Mouse (Mus musculus) layer of hippocampus, adult 8-10 months (tissue): Measurements from ENCODE around the gene Gfm1. TPM values are rescaled to one million over a fixed set of nuclear protein-coding genes. Genes with fewer than 3 reads are reported as not detected.
A peak's percentile ranks its signal among the peaks of the same experiment; 100 is the strongest.

Experiments used
- DNase-seq, 2 experiments: peaks; one replicate each; pipeline ENCODE4 v3.0.0; 2022; ENCODE audit warnings: low spot score in 2 of 2
- total RNA-seq, 4 experiments: library from RNA; stranded (reverse); gene quantifications; 2 replicates each; pipeline ENCODE4 v1.2.4; 2022

Gene Gfm1
- 10 to 100 TPM; 48.5 to 53.2 (median 50.1) TPM for total RNA-seq

DNA sequence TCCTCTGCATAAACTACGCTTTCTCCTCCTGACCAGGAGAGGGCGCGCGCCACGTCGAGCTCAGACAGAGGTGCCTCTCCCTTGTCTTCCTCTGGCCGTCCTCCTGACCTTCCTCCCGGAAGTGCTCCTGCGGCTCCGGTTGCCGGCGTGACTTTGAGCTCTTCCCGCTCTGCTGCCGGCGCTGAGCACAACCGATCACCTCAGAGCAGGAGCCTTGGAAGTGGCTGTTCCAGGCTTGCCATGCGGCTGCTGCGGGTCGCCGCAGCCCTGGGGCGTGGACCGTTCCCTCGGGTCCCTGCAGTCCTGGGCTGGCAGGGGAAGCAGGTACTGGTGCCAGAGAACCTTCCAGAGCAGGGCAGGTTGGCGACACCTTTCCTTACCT lies at the start of gene Gfm1:
Gfm1 (plus strand) TSS at position 98 of the 382 bp plus-strand sequence.
- DNase-seq: peak; percentile 85 to 86

DNA sequence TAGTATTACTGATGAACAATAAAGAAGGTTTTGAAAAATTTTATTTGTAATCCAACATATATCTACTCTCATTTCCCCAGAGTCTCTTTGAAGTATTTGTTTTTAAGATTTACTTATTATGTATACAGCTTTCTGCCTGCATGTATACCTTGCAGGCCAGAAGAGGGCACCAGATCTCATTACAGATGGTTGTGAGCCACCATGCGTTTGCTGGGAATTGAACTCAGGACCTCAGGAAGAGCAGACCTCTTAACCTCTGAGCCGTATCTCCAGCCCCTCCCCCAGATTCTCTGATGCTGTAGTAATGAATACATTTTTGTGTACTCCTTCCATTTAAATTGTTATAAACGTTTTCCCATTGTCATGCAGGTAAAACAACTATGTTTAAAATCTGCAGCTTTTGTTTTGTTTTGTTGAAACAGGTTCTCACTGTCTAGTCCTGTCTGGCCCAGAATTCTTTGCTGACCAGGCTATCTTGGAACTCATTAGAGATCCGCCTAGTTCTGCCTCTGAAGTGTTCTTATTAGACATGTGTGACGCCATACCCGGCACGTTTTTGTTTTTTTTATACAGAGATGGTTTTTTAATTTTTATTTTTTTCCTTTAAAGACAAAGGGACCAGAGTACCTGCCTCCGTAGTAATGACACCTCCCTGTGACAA lies 428 bp upstream of the Gfm1 start:
- DNase-seq: no peak

DNA sequence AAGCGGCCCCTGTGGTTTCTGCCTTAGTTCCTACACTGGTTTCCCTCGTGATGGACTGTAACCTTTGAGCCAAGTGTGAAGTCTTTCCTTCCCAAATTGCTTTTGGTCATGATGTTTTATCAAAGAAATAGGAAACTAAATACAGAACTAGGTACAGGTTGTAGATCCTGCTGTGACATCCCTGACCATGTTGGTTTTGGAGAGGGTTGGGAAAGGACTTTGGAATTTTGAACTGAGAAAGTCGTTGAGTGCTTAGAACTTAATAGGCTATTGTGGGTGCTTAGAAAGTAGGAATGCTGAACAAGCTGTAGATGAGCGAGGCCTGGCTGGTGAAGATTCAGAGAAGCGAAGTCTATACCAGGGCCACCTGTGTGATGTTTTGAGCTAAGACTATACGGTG lies 4.1 kb downstream of the Gfm1 start:
- no peak for DNase-seq

DNA sequence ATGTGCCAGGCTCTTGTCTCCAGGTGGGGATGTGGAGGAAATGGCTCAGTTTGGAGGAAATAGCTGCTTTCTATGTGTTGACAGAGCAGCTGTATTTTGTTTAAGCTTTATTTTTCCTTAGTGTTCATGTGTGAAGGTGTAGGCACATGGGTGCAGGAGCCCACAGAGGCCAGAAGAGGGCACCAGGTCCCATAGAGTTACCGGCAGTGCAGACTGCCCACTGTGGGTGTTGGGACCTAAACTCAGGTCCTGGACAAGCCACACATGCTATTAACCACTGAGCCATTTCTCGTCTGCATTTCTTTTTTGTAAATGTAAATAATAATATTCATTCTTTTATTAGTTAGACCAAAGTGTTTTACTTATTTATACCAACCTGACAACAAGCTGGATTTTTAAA lies 17.2 kb downstream of the Gfm1 start:
- no peak for DNase-seq

DNA sequence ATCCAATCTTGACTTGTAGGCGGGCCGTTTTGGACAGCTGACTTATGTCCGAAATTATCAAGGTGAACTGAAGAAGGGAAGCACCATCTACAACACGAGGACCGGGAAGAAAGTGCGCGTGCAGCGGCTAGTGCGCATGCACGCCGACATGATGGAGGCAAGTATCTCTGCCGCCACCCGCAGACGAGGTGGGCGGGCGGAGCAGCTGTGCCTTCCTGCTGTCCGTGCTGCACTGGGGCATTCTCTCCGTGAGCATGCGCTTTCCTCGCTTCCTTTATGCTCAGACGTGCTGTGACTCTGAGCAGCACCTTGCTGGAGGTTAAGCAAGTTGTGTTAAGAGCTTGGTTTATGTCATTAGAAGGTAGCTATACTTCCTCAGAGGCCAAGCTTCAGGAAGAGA lies 19.8 kb downstream of the Gfm1 start:
- peak; percentile 22 to 56 for DNase-seq

DNA sequence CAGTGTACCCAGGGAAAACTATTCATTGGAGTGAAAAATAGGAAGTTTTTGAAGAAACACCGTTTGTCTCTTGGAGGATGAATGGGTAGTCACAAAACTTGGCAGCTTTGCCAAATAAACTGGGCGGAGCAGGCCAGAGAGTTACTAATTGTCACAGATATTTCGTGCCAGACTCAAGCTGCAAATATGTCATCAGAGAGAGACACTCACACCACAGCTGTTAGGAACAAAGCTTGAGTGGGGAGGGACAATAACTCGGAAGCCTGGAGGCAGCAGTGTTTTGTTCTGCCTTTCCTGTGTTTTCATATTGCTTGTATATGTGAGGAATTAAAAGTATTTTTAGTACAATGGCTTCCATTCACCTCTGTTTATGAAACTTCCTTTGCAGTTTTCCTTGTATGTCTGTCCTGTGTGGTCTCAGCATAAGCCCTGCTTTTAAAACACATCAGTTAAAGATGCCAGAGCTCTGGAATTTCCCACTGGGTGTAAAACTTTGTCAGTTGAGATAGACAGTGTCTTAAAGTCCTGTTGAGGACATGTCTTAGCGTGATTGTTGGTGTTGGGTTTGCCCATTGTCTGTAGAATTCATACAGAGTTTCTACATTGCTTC lies 20.8 kb downstream of the Gfm1 start:
- DNase-seq: peak; percentile 28 to 29

DNA sequence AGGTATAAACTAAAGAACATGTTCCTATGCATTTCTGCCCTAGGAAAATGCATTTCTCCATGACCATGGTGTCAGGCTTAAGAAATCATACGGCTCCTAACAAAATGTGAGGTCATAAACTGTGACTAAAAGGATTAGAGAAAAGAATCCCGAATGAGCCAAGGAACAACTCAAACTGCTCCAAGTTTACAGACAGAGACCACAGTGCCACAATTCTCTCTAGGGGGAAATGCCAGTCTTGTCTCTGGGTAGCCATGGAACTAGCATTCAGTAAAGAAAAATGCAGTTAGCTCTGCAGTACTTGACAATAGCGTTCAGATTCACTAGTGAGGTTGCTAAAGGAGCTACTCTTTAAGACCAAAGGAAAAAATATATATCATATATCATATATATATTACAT lies 30.0 kb downstream of the Gfm1 start:
- DNase-seq: no peak

DNA sequence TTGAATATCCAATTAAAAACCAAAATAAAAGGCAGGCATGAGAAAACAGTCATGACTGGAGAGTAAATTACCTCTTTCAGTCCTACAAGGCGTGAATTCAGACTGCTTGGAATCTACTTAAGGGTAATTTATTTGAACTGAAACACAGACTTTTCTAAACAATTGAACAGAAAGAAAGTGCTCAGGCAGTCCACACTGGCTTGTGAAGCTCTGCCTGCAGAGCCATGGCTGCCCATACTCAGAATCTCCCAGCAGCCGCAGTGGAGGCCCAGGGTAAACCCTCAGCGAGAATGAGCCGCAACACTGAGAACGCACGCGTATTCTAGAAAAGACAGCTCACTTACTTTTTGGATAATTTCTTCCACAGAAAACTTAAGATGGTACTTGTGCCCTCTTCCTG lies 32.1 kb downstream of the Gfm1 start:
- DNase-seq: no peak

DNA sequence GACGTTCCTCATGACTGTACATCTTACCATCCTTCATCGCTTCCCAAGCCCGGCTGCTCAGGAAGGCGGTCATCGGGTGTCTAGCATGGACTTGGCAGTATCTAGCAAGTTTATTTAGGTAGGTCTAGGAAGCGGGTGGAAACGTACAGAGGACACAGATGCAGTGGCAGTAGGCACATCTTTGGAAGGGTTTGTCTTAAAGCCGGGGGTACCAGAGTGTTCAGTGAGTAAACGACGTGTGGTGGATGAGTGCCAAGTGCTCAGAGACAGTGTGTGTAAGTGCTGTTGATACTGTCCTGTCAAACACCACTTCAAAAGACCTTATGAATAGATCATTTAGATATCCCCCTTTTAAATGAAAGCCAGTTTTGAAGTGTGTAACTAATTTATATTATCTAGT lies 32.7 kb downstream of the Gfm1 start:
- DNase-seq: no peak

DNA sequence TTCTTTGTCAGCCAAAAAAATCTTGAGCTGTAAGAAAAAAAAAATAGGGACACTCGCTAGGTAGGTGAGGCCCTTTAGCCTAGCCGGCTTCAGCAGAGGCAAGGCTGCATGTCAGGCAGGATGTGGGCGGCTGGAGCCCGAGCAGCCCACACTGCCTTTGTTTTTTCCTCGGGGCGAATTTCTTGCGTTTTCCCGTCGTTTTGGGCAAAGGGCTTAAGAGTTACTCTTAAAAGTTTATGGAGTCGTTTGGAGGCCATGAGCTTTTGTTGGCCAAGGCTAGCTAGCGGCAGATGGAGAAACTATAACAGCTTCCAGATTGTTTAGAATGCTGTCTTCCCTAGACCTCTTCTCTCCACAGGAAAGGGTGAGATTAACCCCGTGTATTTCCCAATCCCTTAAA lies 33.1 kb downstream of the Gfm1 start:
- no peak for DNase-seq

DNA sequence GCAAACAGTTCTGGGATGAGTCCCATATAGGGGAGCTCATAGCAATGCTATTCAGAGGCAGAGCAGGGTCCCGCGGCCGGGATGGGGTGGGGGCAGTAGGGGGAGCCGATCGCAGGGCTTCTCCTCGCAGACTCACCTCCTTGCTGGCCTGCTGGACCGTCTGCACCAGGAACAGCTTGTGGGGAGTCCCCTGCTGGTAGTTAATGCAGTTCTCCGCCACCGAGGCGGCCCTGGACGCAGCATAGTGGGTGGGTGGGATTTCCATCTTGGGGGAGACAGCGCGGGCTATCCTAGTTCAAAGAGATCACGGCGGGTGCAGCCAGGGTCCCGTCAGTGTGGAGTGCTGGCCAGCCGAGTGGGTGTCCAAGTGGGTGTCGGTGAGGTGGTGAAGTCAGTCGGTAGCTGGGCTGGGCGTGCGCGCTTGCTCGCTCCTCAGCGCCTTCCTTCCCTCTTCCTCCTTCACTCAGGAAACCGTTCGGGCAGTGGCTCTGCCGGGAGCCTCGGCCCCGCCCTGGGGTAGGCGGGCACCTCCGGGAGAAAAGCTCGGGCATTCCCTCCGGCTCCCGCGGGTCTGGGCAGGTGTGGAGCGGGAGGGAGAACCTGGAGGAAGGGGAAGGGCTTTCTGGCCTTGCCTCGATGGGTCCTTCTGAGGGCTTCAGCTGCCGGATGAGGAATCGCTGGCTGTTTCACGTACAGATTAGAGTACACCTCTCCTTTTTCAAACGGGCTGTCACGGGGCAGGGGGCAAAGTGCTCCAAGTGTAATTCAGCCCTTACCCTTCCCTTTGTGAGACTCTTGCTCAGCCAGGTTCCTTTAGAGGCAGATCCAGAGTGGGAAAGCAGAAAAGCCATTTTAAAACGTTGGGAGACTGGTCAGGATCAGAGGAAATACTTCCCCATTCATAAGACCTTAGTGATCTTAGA lies 33.8 kb downstream of the Gfm1 start, which contains the start of gene Lxn:
Lxn (minus strand) TSS at position 477 of the 923 bp plus-strand sequence.
- DNase-seq: peak; percentile 25 to 42

DNA sequence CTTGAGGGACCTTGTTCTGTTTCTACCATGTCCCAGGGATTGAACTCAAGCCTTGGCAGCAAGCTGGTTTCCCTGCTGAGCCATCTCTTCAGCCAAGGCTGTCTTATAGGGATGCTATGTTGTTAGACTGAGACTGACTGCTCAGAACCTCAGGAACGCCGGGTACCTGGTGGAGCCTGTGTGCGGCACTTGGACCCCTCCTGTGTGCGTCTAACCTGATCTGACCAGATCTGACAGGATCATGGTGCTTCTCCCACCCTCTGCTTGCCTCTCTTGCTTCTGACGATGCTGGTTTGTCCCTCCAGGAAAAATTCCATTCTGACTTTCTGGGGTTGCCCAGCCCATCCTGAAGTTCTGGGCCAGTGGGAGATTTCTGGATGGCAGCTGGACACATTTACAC lies 36.7 kb downstream of the Gfm1 start:
- DNase-seq: no peak

DNA sequence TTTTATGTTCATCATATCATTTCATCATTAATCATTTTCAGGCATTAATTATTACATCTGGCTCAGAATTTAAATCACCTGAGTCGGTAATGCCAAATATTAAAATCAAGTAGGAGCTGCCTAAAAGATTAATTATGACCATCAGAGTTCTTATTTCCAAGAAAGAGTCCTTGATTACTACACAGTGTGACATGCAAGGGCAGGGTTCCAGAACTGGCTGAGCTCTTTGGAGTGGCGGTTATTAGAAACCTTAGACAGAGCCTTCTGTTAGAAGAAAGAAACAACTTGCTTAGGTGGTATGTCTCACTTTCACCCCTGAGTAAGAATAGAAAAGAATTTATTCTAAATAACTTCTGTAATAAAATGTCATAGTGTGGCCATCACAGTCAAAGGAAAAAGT lies 37.4 kb downstream of the Gfm1 start:
- DNase-seq: no peak

DNA sequence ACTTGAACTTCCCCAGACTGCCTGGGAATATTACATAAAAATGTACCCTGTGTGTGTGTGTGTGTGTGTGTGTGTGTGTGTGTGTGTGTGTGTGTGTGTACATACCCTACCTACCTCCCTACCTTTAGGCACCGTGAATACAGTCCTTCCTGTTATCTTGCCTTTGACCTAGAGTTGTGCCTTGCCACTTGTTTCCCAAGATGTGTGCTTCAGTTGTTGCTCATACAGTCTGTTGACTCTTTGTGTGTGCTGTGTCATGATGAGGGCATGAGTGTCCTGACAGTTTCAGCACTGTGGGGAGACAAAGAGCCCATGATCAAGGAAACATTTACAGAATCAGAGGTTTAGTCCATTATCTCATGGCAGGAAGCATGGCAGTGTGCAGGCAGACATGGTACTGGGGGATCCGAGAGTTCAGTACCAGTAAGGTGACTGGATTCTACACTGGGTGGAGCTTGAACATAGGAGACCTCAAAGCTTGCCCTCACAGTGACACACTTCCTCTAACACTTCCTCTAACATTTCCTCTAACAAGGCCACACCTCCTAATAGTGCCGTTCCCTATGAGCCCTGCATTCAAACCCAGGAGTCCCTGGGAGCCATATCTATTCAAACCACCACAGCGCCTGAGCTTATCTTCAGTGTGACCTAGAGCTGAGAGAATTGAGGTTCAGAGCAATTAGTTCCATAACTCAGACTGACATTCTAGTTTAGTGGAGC lies 41.7 kb downstream of the Gfm1 start:
- no peak for DNase-seq

DNA sequence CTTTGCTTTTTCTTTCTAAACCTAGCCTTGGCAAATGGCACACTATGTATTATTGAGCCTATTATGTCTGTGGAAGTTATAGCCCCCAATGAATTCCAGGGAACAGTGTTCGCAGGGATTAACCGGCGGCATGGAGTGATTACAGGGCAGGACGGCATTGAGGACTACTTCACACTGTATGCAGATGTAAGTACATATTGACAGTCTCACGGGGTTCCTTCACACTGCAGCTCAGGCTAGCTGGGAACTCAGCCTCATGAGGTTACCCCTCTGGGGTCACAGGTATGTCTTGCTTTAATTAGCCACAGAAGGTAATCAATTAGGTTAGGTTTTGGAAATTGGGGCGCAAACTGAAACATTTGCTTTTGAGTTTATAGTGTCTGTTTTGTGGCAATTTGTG lies 43.5 kb downstream of the Gfm1 start:
- DNase-seq: no peak

DNA sequence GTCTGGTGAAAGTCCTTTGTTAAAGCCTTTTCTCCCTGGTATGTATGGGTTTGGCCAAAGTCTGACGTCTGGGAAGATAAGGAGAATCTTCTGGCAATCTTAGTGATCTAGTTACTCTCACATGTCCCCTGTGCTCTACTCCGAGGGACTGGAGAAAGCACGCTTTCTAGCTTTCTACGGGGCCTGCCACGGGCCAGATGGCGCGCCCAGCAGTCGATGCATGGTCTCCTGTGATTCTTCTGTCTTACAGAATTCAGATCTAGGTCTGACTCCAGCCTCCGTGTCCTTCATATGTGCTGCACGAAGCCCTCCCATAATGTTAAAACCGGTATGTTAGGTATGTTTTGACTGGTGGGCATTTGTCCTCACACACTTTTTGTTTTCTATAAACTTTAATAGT lies 49.9 kb downstream of the Gfm1 start:
- DNase-seq: no peak

DNA sequence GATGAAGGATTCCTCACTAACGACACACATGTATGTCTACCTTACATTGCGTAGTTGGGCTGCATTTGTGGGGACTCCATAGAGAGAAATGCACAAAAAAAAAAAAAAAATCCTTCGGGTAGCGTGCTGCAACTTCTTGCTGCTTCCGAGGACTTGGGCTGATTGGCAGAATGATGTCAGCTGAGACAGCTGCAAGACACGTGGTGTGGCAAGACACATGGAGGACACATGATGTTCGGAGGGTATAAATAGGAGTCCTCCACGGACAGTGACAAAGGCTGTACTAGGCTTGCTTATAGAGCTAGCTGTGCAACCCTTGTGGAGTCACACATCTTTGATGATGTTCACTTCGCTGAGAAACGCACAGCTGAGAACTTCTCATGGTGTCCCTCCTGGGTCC lies 52.5 kb downstream of the Gfm1 start:
- no peak for DNase-seq

DNA sequence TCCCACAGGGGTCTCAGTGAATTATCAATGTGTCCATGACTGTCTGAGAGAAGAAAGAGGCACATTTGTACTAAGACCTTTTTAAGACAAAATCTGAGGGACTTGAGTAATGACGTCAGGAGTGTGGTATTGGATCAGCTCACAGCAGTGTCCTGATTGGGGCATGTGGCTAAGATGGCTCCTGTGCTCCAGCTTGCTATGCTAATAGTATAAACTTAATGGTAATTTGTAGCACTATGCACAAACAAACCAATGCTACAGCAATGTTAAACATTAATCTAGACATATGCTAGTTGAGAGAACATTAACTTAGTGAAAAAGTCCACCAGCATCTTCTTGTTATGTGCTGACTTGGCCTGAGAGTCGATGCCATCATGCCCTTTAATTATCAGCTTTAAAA lies 55.3 kb downstream of the Gfm1 start:
- no peak for DNase-seq

DNA sequence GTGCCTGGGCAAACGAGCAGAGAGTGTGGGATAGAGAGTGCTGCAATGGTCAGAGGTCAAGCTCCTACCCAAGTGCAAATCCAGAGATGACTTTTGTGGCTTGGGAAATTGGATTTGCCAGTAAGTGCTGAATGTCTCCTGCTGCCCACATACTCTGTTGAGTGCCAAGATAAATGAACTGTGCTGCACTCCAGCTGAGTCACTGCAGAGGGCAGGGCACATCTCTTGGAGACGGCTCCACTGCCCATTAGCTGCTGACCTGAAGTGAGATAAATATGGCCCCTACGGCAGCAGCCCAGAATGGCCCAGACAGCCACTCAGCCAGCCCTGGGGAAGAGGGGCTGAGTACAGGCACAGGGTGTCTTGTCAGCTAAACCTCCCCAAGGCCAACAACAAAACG lies 60.3 kb downstream of the Gfm1 start:
- no peak for DNase-seq

DNA sequence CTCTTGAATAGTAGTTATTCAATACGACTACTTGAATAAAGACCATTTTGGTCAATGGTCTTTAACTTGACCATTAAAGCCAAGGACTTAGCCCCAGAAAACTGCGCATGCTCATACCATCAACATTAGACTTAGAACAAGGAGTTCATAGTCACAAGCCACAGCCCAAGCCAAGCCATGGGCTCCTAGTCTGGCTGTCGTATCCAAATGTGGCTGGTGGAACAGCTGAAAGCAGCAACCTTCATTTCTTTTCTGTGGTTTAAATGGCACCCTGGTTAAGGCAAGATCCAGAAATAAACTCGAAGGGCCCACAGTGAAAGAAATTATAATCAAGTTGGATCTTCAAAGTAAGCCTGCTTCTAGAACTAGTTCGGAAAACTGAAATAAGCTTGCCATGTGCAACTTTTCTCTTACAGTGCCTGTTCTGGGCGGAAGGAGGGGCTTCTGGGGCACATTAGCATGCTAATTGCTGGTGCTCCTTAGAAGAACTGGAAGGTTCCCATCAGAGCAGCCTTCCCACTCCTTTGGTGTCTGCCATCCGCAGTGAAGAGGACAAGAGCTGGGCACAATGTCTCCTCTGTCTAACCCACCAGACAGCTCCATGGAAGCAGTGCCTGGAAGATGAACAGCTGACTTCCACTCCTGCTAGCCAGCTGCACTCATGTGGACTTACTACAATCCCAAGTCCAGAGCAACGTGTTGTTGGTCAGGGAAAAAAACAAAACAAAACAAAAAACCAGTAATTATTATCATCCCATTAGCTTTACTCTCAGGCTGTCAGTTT lies 62.4 kb downstream of the Gfm1 start:
- peak; percentile 19 to 48 for DNase-seq

DNA sequence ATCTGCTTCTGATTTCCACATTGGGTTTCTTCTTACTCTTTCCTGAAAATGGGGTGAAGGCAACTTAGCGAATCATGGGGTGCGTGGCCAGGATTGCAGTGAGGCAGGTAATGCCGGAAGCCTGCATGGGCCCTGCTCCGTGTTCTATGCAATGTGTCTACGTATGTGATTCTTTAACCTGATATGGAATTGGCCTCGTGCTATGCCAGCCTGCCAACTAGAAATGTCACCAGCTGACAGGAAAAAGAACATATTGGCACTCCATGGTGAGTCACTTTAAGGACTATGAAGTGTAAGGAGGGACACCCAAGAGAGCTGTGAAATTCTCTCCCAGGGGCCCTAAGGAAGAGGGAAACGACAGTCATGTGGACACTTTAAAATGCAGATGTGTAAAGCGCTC lies 63.2 kb downstream of the Gfm1 start:
- DNase-seq: peak; percentile 30 to 36
